In the genomic region with DNA sequence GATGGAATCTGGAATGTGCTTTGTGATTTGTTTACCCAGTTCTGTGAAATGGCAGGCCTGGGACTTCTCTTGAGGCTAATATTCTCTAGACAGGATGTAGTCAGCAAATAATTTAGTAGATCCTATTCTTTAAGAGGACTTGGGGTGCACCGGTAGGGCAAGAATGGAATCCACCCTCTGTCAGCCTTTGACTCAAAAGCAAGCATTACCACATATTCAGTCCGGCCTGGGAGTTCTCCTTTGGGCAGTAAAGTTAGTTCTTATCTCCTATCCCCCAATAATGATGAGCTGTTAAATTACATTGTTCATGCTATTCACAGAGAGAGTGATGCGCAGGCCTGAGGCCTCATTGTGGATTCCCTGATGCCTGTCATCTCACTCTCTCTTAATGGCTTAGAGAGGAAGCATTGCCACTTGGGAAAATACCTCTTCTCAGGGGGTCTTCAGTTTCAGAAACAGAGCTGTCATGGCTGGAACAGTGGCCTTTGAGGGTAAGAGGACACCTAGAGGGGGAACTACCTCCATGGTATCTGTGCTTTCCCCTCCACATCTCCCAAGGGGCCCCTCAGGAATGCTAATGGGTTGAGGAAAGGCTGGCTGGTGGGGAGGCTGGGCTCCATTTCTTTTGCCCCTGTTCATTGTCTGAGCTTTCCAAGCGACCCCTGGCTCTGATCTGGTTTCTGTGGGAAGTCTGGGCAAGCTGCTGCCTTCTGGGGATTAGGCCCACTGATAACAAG, we compare ENCODE assay signal across 22 mouse cellular contexts.
DNase-seq lines count a peak whose midpoint lies in the region; ATAC-seq and TF ChIP-seq lines count a peak whose summit lies in the region.
"Had no signal": no experiment of that assay in that cellular context is flagged by ENCODE, and none has a peak within 500 bp of the region (broad histone marks: within the 10 kb centered on the region; RNA-seq: fewer than 3 reads in every experiment).

No protein-coding gene starts in this region.

- no peaks in the 10 kb centered on the region for H3K27me3 ChIP-seq in heart, embryonic 13.5 days (replicated peaks)
- no peaks in the 10 kb centered on the region for H3K27me3 ChIP-seq in lung, embryonic 16.5 days (ENCODE audit: control insufficient read depth, insufficient read depth, low read depth, low read length)
- no peaks in the 10 kb centered on the region; the same call in 1 of the 2 replicates for H3K27me3 ChIP-seq in midbrain, embryonic 13.5 days
- no peaks in the 10 kb centered on the region for H3K27me3 ChIP-seq in midbrain, embryonic 14.5 days (ENCODE audit: control insufficient read depth, insufficient read depth, low read length)
- H3K27me3 ChIP-seq: hindbrain, embryonic 15.5 days had no signal

- no peak overlapping the region for H3K4me3 ChIP-seq in heart, embryonic 13.5 days
- no peak overlapping the region for H3K4me3 ChIP-seq in lung, embryonic 16.5 days (ENCODE audit: low read length)
- H3K4me3 ChIP-seq in lung, adult 2 months (replicated peaks; ENCODE audit: extremely low read depth, low read depth, low read length) = no peak overlapping the region
- no peak overlapping the region for H3K4me3 ChIP-seq in midbrain, embryonic 13.5 days (replicated peaks)
- H3K4me3 ChIP-seq in midbrain, embryonic 14.5 days (replicated peaks; ENCODE audit: low read depth, low read length) = no peak overlapping the region
- H3K4me3 ChIP-seq: embryonic facial prominence, embryonic 13.5 days; erythroblast, embryonic 14.5 days; forebrain, embryonic 13.5 days; hindbrain, embryonic 15.5 days had no signal

- no peak for DNase-seq in heart, adult 8-10 months (ENCODE audit: low spot score)
- no peak for DNase-seq in lung, adult 2 months
- no peak for DNase-seq in midbrain, embryonic 14.5 days
- DNase-seq in testis, postnatal 10 days (ENCODE audit: low spot score) = no peak
- DNase-seq: adrenal gland, postnatal 25 days; cerebellum, adult 8-10 months; cerebellum, postnatal 36 days; gastrocnemius, postnatal 36 days; heart, postnatal 10 days; kidney, postnatal 25 days; layer of hippocampus, postnatal 36 days; thymus, postnatal 14 days had no signal

- no peak for ATAC-seq in heart, embryonic 13.5 days (ENCODE audit: extremely low read depth, insufficient number of reproducible peaks, low FRiP score, low TSS enrichment)
- ATAC-seq in lung, embryonic 16.5 days (ENCODE audit: low read depth) = peak; percentile 72
- ATAC-seq in midbrain, embryonic 13.5 days = no peak
- ATAC-seq in midbrain, embryonic 14.5 days (ENCODE audit: low FRiP score, low TSS enrichment) = no peak
- ATAC-seq: CD4-positive, CD25-positive, alpha-beta regulatory T cell, adult 4 months; forebrain, embryonic 13.5 days; intestine, embryonic 16.5 days had no signal

- H3K9ac ChIP-seq in heart, embryonic 13.5 days = no peak overlapping the region
- H3K9ac ChIP-seq in lung, embryonic 16.5 days (ENCODE audit: low read length) = no peak overlapping the region
- H3K9ac ChIP-seq in midbrain, embryonic 13.5 days (replicated peaks) = no peak overlapping the region
- no peak overlapping the region for H3K9ac ChIP-seq in midbrain, embryonic 14.5 days (replicated peaks; ENCODE audit: low read length)
- H3K9ac ChIP-seq: embryonic facial prominence, embryonic 13.5 days; forebrain, embryonic 13.5 days; hindbrain, embryonic 15.5 days had no signal

- H3K9me3 ChIP-seq in heart, embryonic 13.5 days = no peaks in the 10 kb centered on the region
- H3K9me3 ChIP-seq in lung, embryonic 16.5 days (ENCODE audit: control insufficient read depth, low read length) = no peaks in the 10 kb centered on the region
- no peaks in the 10 kb centered on the region for H3K9me3 ChIP-seq in midbrain, embryonic 13.5 days
- H3K9me3 ChIP-seq in midbrain, embryonic 14.5 days (ENCODE audit: control insufficient read depth, low read length) = no peaks in the 10 kb centered on the region
- H3K9me3 ChIP-seq: embryonic facial prominence, embryonic 13.5 days; forebrain, embryonic 13.5 days; hindbrain, embryonic 15.5 days had no signal

- H3K36me3 ChIP-seq in heart, embryonic 13.5 days = no peaks in the 10 kb centered on the region
- no peaks in the 10 kb centered on the region for H3K36me3 ChIP-seq in lung, embryonic 16.5 days (ENCODE audit: control insufficient read depth, insufficient read depth, low read length)
- no peaks in the 10 kb centered on the region for H3K36me3 ChIP-seq in midbrain, embryonic 13.5 days
- H3K36me3 ChIP-seq in midbrain, embryonic 14.5 days (ENCODE audit: control insufficient read depth, insufficient read depth, low read length) = no peaks in the 10 kb centered on the region
- H3K36me3 ChIP-seq: embryonic facial prominence, embryonic 13.5 days; hindbrain, embryonic 15.5 days had no signal

- whole genome bisulfite sequencing in heart, embryonic 13.5 days = 51% methylated on average over 4 of the region's 4 CpGs
- WGBS in lung, embryonic 16.5 days = 42% methylated on average over 4 of the region's 4 CpGs
- 57% methylated on average over 4 of the region's 4 CpGs for WGBS in lung, adult 2 months
- WGBS in midbrain, embryonic 13.5 days = 27% methylated on average over 4 of the region's 4 CpGs
- WGBS in midbrain, embryonic 14.5 days = 26% methylated on average over 4 of the region's 4 CpGs

- peaks cover 16% of the 10 kb centered on the region for H3K4me1 ChIP-seq in heart, embryonic 13.5 days
- peaks cover 4% of the 10 kb centered on the region for H3K4me1 ChIP-seq in lung, embryonic 16.5 days (replicated peaks; ENCODE audit: control insufficient read depth, insufficient read depth, low read length)
- H3K4me1 ChIP-seq in lung, adult 2 months (ENCODE audit: control insufficient read depth, insufficient read depth, low read length) = no peaks in the 10 kb centered on the region
- peaks cover 65% of the 10 kb centered on the region for H3K4me1 ChIP-seq in midbrain, embryonic 13.5 days (replicated peaks)
- H3K4me1 ChIP-seq in midbrain, embryonic 14.5 days (ENCODE audit: control insufficient read depth, insufficient read depth, low read length) = peaks cover 35% of the 10 kb centered on the region
- H3K4me1 ChIP-seq: embryonic facial prominence, embryonic 13.5 days had no signal

- TF ChIP-seq CTCF in lung, adult 2 months (IDR thresholded peaks at IDR 0.05; ENCODE audit: insufficient read depth, low read length) = no peak

- no peak for TF ChIP-seq POLR2A in lung, adult 2 months (IDR thresholded peaks at IDR 0.05; ENCODE audit: borderline replicate concordance, extremely low read depth, low read depth, low read length)

- H3K27ac ChIP-seq in heart, embryonic 13.5 days (replicated peaks) = peak overlapping the region; percentile 54
- H3K27ac ChIP-seq in lung, embryonic 16.5 days (ENCODE audit: low read length) = no peak overlapping the region
- H3K27ac ChIP-seq in midbrain, embryonic 13.5 days = 0 out of 2 replicates have a peak overlapping the region, but pooled peaks have one; percentile 21
- no peak overlapping the region for H3K27ac ChIP-seq in midbrain, embryonic 14.5 days (replicated peaks; ENCODE audit: low read depth, low read length)
- H3K27ac ChIP-seq: embryonic facial prominence, embryonic 13.5 days; forebrain, embryonic 13.5 days; hindbrain, embryonic 15.5 days had no signal

- no peak overlapping the region for H3K4me2 ChIP-seq in heart, embryonic 13.5 days
- H3K4me2 ChIP-seq in lung, embryonic 16.5 days (ENCODE audit: low read depth, low read length) = no peak overlapping the region
- H3K4me2 ChIP-seq in midbrain, embryonic 13.5 days (replicated peaks) = no peak overlapping the region
- no peak overlapping the region for H3K4me2 ChIP-seq in midbrain, embryonic 14.5 days (ENCODE audit: low read length)
- H3K4me2 ChIP-seq: embryonic facial prominence, embryonic 13.5 days; forebrain, embryonic 13.5 days; heart, embryonic 11.5 days; hindbrain, embryonic 15.5 days had no signal

Comparison
In these comparisons a context has a peak if more than half of its experiments do, and no peak if none do; other contexts are left out.
1. H3K27ac ChIP-seq: peak in heart, embryonic 13.5 days (single experiment) and midbrain, embryonic 13.5 days (single experiment); none in lung, embryonic 16.5 days (single experiment) and midbrain, embryonic 14.5 days (single experiment).